Mouse (Mus musculus): ENCODE data around the gene Slc29a3.
"Not testable (repeated sequence)": the region's sequence is repeated elsewhere in the genome, so short reads cannot be mapped to it uniquely, and the experiment has no call there.

Gene Slc29a3

DNA sequence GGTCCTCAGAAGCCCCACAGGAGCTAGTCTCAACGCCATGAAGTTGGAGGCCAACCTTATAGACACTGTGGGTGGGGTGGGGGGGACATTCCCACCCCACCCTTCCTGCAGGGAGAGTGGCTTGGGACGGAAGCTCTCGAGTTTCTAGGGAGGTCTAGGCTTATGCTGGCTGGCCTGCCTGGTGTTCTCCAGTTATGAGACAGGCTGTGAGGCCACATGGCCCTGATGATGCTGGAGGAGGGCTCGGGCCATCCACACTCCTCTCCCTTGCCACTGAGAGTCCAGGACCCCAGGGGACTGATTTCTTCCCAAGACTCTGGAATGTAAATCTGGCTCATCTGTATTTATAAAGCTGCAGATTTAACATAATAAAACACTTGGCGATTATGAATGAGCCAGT, 25.3 kb downstream of the Slc29a3 start:
- DNase-seq (ENCODE audit: low read depth, low spot score) = no peak

DNA sequence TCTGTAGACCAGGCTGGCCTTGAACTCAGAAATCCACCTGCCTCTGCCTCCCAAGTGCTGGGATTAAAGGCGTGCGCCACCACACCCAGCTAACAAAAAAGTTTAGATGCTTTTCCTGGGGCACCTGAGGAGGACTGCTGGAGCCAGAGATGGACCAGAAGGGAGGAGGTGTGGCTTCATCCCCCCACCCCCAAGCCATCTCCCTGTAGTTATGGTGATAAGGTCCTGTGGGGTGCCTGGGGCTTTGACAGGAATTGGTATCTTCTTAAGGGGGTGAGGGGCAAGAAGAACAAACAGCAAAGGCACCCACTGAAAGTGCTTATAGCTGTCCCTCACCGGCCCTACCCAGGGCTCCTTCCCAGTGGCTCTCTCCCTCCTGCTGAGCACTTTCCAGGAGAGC, 25.7 kb downstream of the Slc29a3 start:
- DNase-seq (ENCODE audit: low read depth, low spot score) = no peak

DNA sequence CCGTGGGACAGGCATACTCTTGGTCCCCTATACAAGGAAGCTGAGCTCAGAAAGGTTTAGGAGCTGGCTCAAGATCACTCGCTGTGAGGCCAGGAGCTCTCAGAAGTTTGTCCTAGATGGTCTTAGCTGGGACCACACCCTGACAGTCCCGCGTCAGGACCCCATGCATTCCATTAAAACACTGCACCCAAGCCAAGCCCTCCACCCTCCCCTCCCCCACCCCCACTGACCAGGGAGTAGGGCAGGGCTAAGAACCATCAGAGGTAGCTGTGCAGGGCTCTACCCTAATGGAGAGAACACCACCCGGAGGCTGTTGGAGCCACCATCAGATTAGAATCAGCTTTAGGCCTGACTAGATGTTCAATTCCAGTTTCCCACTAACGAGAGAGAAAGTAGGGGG, 28.1 kb downstream of the Slc29a3 start:
- DNase-seq (ENCODE audit: low read depth, low spot score) = no peak

DNA sequence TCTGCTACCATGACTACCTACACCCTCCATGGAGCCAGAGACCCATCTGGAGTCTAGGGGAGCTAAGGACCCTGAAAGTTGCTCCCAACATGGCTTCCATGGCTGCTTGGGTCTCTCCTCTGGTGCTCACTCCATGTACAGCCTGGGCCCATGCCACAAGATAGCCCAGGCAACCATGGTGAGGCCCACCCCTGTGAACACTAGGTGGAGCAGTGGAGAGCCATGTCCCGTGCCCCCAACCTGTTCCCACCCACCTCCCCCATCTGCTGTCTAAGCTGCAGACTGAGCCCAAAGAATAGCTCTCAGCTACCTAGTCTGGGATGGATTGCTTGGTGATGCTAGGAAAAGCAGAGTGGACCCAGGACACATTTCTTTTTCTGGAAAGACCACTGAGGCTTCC, 29.2 kb downstream of the Slc29a3 start:
- DNase-seq (ENCODE audit: low read depth, low spot score) = no peak

DNA sequence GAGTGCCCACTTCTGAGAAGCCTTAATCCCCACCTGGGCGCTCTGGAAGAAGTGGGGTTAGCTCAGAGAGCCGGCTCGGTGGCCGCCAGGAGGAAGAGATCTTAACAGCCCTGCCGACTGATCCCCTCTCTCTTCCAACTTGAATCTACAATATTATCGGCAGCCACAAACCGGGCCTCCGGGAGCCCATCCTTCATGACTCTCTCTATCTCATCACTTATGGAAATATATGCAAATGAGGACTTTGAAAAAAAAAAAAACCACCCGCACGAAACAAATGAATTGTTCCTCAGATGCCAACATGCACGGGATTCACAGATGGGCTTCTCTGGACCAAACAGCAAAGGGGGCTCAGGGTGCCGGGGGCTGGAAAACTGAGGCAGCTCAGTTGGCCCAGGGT, 31.0 kb downstream of the Slc29a3 start:
- DNase-seq (ENCODE audit: low read depth, low spot score) = no peak

DNA sequence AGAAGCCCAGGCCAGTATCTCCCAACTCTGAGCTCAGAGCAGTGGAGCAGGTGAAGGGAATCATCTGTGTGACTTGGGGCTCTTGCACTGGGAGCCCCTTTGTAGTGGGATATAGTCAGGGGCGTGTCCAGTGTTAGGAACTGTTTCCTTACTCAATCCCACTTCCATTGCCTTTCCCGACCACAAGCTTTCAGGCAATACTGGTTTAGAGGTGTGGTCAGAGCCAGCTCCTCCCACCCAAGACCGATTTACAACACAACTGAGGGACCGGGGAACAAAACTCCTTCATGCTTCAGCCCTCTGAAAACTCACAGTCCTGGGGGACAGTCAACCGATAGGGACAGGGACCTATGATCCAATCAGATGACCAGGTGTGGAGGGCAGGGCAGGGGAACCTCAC, 32.1 kb downstream of the Slc29a3 start:
- DNase-seq (ENCODE audit: low read depth, low spot score) = no peak

DNA sequence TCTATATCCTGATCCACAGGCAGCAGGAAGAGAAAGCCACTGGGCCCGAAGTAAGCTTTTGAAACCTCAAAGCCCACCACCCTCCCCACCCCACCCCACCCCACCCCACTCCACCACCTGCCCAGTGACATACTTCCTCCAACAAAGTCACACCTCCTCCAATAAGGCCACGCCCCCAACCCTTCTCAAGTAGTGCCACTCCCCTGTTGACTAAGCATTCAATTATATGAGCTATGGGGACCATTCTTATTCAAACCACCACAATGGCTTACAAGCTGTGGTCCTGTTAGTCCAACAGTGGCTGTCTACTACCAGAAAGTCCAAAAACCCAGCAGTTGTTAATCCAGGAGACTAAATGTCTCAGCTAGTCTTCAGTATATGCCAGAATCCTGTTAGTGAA, 34.1 kb downstream of the Slc29a3 start:
- no peak for DNase-seq (ENCODE audit: low read depth, low spot score)

DNA sequence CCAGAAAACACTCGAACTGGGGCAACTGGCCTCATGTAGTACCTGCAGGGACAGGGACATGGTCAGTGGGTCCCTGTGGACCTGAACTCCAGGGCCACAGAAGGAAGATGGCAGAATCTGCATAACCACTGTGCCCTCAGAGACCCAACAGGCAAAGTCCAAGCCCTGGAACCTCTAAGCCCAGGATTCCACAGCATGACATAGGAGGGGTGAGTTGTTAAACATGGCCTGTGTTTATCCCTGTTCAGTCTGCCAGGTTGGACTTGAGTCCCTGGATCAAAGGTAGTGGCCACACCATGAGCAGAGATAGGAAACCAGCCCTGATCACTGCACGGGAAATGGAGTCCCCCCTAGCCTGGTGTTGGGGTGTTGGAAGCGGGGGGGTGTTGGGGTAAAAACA, 36.1 kb downstream of the Slc29a3 start:
- DNase-seq (ENCODE audit: low read depth, low spot score) = no peak

DNA sequence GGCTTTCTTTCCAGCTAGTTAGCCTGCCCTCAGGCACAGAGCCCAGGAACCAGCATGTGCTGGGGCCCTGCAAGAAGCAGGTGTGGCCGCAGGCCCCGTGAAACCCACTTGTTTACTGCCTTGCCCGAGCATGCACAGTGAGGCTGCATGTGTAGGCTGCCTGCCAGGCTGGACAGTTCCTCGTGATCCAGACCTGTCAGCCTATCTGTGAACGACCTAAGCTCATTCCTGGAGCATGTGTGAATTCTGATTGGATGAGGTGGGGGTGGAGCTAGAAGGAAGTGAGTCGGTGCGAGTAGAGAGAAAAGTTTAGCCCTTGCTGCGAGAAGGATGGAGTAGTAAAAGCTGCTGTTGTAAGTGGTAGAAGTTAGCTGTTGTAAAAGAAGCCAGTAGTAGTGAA, 40.3 kb downstream of the Slc29a3 start:
- not testable (repeated sequence) for DNase-seq (ENCODE audit: low read depth, low spot score)

DNA sequence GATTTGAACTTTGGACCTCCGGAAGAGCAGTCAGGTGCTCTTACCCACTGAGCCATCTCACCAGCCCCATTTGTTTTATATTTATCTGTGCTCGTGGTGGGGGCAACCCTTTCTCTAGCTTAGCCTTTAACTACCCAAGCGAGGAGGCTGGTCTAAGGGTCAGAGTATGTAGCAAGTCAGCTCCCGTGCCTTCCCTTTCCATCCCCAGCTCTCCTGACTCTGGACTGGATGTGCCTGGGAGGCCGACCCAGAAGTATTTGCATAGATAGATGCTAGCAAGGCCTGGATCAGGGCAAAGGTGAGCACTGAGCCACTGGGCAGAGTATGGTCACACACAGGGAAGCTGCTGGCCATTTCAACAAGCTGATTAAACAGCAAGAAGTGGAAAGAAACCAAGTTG, 43.8 kb downstream of the Slc29a3 start:
- DNase-seq (ENCODE audit: low read depth, low spot score) = no peak

DNA sequence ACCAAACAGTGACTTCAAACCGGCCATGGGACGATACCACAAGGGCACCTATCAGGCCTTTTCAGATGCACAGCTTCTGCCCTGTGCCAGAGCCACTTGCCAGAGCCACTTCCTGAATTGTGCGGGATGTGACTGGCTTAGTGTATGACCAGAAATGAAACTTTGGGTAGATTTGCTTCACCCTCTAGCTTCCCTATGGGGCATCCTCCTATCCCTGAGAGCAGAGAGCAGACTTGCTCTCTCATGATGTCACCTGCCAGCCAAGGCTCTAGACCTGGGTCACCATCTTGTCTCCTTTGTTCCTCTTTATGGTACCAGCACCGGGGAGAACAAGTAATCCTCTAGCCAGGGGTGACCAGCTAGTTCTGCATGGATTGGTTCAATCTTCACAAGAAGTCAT, 46.3 kb downstream of the Slc29a3 start:
- DNase-seq (ENCODE audit: low read depth, low spot score) = no peak

DNA sequence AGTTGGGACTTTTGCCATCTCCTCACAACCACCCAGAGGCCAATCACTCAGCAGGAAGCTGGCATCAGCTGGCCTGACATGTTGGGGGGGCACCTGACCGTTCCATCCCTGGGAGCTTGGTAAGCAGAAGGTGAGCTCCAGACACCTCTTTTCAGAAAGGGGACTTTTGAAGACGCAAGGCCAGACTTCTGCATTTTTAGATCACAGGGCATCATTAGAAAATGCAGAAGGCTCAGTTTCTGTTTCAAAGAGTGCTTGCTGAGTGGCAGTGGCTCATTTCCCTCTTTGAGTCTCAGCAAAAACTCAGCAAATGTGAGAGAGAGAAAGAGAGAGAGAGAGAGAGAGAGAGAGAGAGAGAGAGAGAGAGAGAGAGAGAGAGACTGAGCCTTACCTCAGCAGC, 47.5 kb downstream of the Slc29a3 start:
- no peak for DNase-seq (ENCODE audit: low read depth, low spot score)

DNA sequence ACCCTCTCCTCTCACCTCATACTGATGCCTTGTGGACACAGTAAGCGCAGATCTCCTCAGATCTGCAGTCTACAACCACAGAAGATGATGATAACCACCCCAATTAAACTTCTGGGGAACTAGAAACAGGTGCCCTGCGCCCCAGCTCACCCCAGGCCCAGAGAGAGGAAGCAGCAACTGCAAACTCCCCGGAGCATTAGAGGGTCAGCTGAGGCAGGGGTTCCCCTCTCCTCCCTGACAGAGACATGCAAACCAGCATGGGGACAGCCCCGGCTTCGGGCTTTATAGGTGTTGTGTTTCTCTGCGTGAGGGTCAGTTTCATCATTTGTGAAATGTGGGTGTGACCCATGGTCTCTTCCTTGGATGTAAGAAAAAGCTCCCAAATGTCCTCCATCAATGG, 54.8 kb downstream of the Slc29a3 start:
- DNase-seq (ENCODE audit: low read depth, low spot score) = no peak

DNA sequence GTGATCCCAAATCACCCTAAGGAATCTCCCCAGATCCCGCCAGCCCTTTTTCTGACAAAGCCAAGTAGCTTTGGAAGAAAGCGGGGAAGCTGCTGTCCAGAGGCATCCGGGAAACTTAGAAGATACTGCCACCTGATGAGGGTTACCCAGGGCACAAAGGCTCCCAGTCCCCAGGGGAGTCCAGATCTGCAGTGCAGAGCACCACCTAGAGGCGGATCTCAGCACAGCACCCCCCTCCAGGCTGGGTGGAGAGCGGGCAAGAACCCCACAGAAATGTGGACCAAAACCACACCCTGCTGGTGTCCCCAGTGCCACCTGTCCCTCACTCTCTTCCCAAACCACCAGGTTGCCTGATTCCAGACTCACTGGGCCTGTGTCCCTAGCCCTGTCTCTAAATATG, 55.6 kb downstream of the Slc29a3 start:
- peak; percentile 25 for DNase-seq (ENCODE audit: low read depth, low spot score)

DNA sequence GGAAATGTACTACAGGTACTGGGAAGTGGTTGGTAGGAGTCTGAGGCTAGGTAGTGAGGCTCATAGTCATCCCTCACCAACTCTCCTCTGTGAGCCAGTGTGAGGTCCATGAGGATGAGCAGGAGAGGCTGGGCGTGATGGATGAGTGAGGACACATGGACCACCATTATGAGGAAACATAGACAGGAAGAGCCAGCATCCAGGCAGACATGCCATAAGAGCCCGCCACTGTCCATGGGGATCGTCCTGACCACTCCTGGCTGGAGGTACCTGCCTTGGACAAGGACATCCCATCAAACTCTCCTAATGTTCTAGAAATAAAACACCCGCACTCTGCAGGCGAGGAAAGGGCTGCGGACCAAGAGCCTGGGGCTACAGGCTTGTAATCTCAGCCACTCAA, 56.2 kb downstream of the Slc29a3 start, which contains the start of gene Cdh23:
Gene Cdh23 (minus strand): TSS at position 101 of the 400 bp plus-strand sequence.
- no peak for DNase-seq (ENCODE audit: low read depth, low spot score)

DNA sequence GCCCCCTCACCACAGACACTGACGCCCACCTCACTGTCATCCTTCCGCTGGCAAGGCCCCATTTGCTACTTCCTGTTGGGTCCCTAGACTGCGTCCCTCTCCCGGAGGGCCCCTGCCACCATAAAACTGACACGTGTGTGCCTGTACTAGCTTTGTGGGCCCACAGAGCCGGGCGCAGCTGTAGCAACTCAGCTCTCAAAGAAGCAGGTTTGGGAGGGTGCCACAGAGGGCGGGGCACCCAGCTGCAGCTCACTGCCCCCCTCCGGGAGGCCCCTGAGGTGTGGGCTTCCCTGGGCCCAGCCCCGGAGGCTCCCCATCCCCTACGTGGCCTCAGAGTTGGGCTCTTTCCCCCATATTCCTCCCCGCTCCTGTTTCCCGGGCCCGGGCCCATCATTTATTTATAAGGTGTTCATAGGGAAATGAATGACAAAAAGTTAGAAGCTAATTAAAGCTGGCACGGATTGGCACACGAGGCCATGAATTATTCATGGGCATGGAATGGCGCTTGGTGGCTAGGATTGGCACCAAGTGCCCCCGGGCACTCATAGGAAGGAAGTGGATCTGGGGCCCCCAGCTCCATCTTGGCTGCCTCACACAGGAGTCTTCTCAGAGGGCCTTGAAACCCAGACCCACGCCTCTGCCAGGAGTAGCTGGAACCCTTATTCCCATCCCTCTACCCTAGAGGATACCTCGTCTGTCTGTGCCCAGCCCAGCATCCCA, 60.8 kb downstream of the Slc29a3 start:
- DNase-seq (ENCODE audit: low read depth, low spot score) = no peak

DNA sequence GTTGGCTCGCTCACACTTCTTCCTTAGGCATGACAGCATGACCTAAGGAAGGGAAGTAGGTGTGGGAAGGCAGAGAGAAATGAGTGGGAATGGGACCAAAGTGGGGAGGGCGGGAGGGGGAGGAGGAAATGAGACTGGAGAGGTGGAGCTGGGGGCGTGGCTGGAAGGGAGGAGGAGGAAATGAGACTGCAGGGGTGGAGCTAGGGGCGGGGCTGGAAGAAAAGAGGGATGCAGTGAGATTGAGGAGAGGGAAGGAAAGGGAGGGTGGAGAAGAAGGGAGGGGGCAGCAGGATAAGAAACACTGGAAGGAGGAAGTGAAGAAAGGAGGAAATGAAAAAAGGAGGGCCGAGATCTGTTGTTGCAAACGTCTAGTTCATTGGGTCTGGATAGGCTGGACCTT, 61.6 kb downstream of the Slc29a3 start:
- DNase-seq (ENCODE audit: low read depth, low spot score) = no peak

DNA sequence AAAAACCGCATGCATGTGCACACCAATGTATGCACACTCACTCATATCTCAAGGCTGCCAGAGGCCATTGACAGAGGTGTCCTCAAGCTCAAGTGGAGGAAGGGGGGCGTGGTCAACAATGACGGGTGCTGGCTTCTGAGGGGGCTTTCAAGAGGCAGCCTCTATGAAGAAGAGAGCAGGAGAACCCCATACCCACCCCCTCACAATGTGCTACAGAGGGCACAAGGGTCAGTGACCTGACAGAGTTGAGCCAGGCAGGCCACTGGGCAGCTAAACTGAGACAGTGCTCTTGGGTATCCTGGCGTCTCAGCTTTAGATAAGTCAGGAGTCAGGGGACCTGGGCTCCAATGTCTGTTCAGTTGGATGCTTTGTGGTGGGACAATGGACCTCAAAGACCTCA, 63.2 kb downstream of the Slc29a3 start:
- DNase-seq (ENCODE audit: low read depth, low spot score) = no peak

DNA sequence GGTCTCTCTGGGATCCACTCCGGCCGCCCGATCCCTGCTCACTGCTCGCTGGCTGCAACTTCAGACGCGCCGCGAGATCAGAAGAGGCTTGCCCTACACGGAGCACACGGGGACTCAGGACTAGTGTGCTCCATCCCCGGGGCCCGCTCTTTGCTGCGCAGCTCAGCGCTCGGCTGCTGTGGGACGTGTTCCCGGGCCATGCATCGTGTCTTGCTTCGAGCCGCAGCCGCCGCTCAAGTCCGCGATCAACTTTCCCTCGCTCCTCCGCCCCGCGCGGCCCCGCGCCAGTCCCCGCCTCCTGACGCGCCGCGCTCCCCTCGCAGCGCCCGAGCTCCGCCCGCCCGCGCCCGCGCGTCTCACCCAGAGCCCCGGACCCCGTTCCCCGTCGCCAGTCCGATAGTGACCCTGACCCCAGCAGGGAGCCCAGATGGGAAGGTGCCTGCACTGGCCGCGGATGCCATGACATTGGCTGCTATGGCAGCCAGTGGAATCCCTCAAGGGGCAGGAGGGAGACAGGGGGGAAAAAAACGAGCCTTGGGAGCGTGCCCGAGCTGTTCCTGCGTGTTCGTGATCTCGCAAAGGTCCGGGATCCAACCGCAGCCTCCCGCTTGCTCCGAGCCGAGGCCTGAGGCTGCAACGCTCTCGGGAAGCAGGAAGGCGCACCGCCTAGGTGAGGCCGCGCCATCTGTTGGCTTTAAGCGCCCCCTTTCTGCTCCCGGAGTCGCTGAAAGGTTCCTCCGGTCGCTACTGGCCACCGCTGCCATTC, 65.4 kb downstream of the Slc29a3 start:
- no peak for DNase-seq (ENCODE audit: low read depth, low spot score)

DNA sequence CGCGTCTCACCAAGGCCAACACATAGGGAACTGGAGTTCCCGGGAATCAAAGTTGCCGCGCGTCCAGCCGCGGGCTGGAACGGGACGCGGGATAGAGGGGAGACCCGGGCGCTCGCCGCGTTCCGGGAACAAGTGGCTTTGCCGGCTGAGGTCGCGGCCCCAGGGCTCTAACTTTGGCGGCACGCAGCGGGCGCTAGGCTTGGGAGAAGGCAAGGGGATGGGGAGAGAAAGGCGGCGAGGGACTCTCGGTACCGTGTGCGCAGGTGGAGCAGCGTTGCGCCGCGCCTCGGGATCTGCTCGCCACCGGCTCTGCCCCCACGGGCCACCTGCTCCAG, 66.0 kb downstream of the Slc29a3 start:
- no peak for DNase-seq (ENCODE audit: low read depth, low spot score)

DNA sequence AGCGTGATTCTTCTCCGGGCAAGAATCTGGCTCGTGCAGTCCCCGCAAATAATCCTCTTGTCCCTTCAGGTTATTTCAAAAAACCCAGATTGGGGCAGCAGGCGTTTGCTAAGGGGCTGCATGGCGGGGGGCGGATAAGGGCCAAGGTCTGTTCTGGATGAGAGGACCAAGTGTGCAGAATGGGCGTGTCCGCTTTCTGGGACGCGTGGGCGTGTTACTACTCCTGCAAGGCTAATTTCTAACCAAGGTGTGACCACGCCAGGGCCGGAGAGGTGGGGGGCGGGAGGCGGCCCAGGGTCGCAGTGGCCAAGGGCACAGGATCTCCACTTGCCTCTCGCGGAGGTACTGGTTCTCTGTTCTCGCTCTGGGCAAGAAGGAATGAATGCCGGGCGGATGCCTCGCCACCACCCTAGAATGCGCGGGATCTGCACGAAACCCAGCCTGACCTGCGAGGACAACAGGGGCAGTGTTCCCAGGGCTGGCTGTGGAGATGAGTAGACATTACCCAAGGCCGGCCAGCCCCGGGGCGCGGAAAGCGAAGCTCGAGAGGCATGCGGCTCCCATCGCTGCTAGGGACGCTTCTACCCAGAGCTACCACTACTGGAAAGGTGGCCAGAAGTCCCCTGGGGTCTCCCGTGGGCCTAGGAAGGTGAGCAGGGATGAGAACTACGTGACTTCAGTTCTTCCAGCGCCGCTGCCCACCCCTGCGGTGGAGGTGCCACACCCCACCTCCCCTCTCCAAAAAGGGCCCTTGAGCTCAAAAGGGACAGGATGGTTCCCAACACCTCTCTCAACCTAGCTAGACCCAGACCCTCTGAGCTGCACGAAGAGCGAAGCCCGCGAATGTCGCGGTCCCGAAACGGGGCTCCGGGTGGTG, 66.6 kb downstream of the Slc29a3 start:
- no peak for DNase-seq (ENCODE audit: low read depth, low spot score)

DNA sequence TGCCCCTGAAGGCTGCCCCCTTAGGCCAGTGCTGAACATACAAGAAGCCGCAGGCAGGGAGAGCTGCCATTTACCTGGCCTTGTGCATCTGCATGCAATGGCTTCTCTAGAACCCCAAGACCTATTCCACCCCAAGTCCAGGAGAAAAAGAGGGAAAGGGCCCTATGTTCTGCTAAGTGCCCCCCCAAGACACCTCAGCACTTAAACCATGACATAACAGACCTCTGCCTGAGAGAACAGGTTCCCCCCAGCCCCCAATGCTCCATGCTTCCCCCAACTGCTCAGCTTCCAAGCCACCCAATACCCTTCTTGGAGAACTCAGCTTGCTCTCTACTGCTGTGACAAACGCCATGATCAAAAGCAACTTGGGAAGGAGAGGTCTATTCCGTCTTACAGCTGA, 73.7 kb downstream of the Slc29a3 start:
- DNase-seq (ENCODE audit: low read depth, low spot score) = no peak

DNA sequence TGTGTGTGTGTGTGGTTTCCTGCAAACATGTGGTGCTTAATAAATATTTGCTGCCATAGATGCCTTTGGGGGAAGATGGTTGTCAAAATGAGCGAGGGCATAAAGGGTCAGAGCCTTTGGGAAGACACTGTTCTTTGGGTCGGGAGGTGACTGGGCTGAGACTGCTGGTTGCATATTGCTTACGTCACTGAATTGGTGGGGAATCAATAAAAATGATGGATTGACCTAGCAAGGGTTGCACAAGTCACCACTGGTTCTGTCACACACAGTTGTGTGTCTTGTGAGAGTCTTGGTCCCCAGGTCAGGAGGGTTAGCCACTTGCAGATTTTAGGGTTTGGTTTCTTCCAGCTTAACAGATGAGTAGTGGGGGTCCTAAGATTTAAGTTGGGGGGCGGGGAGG, 75.3 kb downstream of the Slc29a3 start:
- DNase-seq (ENCODE audit: low read depth, low spot score) = no peak
